Mouse (Mus musculus): ENCODE data around the gene Ebf1.

Ebf1 gene

DNA sequence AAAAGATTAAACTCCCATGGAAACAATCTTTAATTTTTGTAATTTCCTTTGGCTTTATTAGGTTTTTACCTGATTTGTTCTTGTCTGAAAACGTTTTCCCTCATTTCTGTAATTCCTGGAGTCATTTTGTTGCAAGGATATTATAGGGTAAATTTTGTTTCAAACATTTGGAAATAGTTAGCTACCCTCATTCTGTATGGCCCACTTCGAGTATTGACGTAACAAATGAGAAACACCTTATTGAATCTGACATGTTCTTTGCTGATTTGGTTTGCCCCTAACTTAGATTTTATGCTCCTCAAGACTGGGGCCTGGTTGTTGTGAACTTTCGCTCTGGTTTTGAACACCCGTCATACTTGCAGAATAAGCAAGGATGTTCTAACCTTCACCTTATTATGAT lies 120.9 kb downstream of the Ebf1 start:
- no peak for DNase-seq (ENCODE audit: low spot score)

DNA sequence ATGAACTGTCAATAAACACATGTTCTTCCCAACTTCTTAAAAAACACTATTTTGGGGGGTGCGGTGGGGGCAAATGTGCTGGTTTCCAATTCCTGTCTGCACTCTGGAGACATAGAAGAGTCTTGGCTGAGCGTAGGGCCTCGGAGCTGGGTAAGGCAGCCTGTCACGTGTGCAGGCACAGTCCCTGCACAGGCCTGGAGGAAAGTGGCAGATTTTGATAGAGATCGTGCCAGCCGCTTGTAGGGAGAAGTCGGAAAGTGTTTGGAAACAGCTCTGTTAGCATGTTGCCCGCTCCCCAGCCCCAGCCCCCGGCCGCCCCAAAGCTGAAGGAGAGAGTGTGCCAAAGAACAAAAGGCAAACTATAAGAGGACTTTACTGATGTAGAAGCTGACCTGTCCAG lies 121.7 kb downstream of the Ebf1 start:
- no peak for DNase-seq (ENCODE audit: low spot score)

DNA sequence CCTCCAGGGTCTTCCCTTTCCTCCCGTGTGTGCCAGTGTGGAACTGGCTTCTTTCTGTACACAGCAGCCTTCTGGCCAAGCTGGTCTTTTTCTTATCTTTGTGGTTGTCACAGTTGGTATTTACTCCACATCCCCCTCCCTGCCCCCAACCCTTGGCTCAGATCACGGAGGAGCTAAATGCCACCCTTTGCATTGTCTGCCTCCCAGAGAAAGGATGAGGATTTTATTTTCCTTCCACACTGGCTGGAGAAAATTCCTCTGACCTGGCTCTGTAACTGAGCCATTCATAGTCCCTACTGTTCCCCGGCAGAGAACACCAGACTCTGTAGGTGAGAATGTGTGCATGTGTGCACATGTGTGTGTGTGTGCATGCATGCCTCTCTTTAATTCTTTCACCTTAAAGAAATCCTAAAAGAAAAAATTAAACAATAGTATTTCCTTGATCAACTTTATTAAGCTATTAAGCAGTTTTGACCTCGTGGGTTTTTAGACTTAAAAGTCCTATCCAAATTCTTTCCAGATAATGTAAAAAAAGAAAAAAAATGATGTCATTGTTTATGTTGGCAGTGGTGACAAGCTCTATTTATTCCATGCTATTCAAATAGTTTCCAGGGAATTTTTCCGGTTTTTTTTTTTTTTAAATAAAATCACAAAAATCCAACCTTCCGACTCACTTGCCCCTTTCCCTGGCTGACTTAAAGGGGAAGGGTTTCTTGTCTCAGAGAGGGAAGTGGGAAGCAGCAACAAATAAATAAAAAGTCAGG lies 123.3 kb downstream of the Ebf1 start:
- no peak for DNase-seq (ENCODE audit: low spot score)

DNA sequence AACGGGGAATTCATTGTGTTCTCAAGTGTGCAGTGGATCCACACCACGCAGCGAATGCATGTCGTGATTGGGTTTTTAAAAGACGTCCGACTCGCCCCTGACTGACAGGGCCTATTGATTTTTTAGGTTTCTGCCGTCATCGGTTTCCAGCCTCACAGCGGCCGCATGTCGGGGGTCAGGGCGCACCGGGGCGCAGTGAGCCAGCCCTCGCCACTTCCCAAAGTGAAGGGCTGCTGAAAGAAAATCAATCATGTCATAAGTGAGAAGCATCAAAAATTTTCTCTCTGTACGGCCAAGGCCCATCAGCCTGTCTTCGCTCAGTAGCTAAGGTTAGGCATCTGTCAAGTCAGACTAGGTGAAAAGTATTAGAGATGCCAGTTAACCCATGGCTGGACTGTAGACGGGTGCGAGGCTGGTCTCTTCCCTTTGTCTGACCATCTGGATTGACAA lies 124.0 kb downstream of the Ebf1 start:
- no peak for DNase-seq (ENCODE audit: low spot score)

DNA sequence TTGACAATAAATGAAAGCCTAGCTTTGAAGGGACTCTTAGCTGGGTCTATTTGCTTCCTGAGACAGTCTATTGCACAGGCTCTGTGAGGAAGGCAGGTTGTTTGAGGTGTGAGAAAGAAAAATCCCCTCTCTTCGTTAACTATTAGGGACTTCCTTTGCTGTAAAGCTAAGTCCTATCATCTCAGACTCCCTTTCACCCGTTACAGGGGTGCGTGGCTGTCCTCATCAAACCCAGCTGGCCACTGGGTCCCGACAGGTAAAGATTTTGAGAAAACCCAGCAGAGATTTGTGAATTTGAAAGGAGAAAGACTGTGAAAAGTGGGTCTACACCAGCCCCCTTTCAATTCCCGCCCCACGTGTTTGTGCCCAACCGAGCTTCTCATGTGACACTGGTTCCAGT lies 127.3 kb downstream of the Ebf1 start:
- DNase-seq (ENCODE audit: low spot score): no peak

DNA sequence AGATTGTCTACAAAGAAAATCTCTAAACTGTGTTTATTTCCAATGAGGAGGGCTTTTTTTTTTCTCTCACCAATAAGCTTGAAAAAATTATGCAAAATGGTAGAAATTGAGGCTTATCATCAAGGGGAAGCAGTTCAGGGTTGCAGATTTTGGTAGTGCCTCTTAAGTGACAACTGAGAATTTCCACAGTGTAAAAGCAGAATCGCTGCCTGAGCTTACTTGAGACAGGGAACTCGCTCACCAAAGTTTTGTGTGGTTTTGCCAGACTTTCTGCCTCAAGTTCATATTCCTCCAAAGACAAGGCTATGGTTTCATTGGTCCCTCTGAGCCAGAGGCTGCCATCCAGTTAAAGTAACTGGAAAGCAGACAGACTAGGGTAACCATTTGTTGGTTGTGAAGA lies 128.8 kb downstream of the Ebf1 start:
- DNase-seq (ENCODE audit: low spot score): no peak

DNA sequence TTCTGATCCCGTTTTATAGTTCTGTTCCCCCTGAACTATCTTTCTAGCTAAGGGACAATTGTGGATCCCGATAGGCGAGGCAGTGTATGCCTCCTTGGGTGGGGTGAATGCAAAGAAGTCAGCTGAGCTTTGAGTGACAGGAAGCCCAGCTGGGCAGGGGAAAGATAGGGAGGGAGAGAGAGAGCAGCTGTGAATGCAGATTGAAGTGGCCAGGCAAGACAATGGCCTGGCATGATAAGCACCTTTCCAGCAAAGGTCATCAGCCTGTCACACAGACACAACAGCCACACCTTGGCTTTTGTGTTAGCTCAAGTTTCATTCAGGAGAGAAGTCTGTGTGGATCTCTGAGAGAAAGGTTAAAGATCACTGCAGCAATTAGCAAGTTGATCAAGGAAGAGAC lies 129.6 kb downstream of the Ebf1 start:
- no peak for DNase-seq (ENCODE audit: low spot score)

DNA sequence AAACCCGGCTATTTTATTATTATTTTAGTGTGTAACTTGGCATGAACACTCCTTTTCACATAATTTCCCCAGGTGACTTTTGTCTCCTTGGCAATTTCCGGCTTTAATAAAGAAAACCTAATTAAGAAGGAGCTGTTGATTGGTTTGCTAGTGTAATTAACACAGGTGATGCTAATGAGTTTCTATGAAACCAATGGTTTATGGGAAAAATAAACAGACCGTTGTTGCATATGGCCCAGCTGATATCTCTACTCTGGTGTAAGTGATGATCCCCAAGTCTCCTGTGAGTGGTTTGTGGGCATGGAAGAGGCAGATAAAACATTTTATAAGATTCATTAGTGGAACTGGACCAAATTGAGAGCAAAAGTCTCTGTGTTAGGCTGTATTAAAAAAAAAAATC lies 132.2 kb downstream of the Ebf1 start:
- DNase-seq (ENCODE audit: low spot score): no peak

DNA sequence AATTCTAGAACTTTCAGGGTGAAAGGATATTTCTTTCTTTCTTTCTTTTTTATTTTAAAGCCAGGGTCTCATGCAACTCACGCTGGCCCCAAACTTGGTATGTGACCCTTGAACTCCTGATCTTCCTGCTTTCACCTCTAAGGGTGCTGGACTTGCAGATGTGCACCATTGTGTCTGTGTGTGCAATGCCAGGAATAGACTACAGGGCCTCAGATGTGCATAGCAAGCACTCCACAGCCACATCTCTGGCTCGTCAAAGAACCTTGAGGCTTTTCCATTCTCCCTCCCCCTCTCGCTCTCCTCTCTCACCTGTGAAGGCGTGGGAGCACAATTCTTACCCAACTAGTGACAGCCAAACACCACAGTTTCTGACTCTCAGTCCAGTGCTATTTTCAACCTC lies 137.2 kb downstream of the Ebf1 start:
- no peak for DNase-seq (ENCODE audit: low spot score)

DNA sequence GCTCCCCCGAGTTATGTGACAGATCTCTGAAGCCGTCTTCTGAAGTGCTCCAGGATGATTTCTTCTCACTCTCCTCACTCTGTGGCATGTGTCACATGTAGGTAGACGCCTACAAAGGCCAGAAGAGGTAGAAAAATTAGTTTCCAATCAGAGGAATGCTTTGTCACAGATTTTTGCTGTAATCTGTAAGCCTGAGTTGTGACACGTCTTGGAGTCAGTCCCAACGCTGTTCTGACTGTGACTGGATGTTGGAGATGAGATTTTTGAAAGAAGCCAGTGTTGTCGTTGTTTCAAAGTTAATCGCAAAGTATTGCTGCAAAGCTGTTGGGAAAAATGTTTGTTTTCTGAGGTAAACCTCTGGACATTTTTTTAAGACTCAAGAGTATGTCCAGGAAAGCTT lies 139.2 kb downstream of the Ebf1 start:
- no peak for DNase-seq (ENCODE audit: low spot score)

DNA sequence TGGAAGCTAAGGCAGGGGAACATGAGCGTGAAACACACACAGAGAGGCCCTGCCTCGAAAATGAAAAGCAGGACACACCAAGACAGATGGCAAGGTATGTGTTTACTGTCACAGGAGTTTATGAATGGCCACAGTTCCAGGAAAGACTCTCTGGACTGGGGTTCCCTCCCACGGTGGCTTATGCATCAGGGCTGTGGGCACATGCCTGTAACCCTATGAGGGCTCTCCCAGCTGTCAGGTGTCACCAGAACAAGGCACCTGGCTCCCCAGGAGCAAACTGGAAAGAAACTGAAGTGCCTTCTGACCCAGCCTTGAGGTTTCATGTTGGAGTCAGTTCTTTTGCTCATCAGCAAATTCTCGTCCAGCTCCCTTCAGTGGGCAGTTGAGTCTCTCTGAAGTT lies 141.7 kb downstream of the Ebf1 start:
- DNase-seq (ENCODE audit: low spot score): no peak

DNA sequence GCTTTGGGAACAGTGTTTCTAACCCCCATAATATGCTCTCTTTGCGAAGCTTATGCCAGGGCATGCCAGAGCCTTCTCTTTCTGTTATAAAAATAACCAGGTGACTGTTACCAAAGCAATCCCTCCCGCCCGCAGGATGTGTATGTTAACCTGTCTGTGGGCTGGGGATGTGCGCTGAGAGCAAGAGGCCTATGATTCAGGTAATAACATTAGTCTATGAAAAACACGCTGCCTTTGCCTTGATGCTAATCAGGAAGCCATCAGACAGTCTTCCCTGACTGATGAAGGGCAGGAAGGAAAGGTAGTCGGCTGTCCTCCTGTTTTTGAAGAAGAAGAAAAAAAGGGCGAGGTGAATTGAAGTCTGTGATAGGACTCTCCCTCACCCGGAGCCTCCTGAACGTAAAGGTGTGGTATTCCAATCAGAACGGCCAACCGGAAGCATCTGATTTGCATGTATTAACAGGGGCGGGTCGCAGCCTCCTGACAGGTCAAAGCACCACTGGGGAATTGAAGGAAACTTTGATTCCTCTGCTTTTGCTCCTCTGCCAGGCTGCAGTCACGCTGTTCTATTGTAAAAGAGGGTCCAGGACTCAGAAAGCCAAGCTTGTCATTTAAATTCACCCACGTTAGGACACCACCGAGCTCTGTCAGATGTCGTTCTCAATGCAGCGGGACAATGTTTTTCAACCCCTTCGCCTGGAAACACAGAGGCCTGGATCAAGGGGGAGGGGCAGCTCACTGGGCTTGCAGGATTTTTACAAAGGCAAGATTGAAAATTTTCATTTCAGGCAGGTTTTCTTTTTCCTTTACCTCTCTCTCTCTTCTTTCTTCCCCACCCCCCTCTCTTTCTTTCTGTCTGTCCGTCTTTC lies 144.2 kb downstream of the Ebf1 start:
- DNase-seq (ENCODE audit: low spot score): no peak

DNA sequence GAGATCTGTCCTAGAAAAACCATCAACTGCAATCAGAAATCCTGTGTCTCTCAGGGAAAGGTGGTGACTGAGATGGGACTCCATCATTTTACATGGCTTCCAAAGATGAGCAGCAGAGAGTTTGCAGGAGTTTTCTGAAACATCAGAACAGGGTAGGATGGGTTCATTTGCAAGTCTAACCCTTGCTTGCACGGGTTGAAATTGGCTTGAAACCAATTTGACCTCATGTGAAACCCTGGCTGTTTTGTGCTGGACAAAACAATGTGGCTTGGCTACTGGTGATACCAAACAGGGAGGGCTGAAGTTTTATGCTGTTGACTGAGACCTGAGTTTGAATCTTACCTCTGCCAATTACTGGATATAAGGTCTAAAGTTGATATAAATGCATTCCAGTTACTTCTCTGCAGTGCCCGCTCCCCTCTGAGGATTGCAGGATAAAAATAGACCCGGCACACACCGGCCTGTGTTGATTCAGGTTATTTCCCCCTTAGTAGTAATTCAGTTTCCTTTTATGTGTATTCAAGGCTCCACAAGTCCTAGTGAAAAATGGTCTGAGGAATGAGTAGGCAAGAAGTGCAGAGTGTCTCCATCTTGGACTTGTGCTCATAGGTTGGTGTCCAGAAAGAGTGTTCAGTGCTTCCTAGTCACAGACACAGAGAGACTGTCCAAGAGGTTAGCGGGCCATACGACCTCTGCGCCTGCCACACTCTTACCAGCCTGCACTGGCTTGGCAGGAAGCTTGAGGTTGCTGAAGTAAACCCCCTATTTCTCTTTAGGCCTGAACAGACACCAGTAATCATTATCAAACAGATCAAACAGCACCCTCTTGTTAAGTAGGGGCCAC lies 147.1 kb downstream of the Ebf1 start:
- no peak for DNase-seq (ENCODE audit: low spot score)

DNA sequence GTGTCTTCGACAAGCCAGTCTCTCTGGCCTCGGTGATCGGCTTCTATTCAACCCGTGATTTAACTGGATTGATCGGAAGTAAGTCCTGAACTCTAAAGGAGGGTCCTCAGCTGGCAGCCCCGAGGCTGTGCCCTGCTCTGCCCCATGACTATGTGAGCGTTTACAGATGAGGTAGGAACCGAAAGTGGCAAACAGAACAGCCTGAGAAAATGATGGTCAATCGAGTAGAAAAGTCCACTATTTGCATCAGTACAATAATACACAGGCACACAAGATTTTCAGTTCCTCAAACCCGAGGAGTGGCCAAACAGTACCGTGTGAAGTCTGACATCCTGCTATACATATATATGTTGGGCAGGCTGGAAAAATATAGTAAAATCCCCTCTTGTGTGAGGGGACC lies 147.9 kb downstream of the Ebf1 start:
- no peak for DNase-seq (ENCODE audit: low spot score)

DNA sequence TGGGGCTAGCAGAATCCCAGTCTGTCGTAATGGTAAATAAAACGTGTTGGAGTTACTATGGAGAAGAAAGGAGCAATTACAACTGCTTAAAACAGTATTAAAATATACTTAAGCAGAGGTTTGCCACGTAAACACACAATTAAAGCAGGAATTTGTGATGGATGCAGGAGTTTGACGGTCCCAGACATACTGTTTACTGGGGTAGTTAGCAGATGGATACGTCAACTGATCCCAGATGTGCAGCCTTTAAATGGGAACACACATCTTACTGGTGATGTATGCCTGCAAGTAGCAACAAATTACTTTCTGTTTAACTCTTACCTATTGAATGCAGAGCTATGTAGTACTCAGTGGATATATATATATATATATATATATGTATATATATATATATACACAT lies 149.1 kb downstream of the Ebf1 start:
- DNase-seq (ENCODE audit: low spot score): no peak

DNA sequence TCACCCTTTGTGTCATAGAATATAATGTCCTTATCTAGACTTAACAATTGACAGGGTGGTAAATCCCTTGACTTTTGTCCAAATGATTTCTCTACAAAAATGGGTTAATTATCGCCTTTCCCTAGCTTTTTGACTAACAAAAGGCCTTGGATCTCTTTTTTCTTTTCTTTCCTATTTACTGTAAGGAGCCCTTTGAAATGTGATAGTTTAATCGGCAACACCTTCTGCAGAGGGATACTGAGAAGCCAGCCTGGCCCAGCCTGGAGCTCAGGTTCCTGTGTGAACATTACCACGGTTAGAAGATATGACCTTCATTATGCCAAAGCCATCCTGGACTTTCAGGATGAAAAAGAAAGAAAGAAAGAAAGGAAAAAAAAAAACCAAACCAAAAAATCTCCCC lies 150.2 kb downstream of the Ebf1 start:
- no peak for DNase-seq (ENCODE audit: low spot score)

DNA sequence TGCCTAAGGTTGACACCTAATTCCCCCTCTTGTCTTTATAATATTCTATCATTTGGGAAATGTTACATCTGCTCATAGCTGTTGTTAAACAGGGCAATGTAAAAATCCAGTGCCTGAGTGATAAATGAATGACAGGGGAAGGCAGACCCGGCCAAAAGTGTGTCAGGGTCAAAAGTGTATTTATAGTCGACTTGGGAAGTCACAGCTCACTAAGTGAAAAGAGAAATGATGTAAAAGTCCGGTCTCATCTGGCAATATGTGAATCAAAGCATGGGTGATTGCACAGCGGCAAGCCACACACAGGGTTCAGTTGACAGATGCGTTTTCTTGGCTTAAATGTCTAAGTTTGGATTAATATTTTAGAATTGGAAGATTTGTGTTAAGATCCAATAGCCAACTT lies 151.2 kb downstream of the Ebf1 start:
- DNase-seq (ENCODE audit: low spot score): no peak

DNA sequence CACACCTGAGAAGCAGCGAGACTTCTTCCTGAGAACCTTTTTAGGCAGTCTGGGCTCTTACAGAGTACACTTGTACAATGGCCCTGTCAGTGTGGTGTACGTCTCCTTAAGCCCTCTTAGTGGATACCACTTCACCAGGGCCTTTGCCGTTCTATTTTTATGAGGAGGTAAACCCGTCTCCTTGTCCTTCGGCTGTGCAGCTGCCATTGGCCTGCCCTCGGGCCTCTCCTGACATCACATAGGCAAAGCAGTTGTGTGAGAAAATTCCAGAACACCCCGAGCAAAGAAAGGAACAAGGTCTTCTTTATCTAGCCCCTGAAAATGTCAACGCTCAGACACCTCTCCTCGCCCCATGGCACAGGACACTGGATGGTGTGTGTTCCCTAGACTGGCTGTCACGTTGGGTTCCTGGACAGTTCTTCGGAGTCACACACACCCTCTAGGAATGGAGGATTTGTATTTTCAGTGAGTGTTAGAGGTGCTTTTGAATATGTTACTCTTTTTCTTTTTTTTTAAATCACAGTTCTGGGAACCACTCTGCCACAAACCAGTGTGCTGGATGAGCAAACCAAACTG lies 154.0 kb downstream of the Ebf1 start:
- no peak for DNase-seq (ENCODE audit: low spot score)

DNA sequence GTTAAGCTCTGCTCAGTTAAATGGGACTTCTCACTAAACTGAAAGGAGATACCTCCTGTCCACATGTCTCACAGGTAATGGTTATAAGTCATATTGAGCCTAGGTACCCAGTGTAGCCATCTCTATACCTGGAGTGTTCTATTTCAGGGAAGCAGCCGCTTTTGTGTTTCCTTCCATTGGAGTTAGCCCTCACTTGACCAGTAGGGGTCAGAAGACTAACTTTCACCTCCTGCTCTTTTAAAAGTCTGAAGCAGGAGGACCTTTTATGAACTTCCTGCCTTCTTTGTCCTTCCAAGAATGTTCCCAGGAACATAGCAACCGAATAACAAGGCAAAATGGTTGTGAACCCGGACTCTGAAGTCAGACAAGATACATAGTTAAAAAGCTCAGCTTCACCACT lies 157.3 kb downstream of the Ebf1 start:
- no peak for DNase-seq (ENCODE audit: low spot score)

DNA sequence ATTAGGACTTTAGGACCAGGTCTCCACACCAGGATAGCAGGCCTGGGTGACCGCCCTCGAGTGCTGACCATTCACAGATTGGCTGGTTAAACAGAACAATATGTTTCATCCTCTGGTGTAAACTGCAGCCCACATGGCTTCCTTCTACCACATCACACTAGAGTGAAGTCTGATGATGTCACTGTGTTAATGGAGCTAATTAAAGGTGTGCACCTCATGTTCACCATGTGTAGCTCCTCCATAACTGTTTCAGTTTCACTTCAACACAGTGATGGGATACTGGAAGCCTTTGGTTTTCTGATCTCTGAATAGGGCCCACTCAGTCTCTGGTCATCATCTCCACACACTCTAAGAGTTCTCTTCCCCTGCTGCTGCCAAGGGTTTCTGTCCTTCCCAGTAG lies 158.4 kb downstream of the Ebf1 start:
- no peak for DNase-seq (ENCODE audit: low spot score)

DNA sequence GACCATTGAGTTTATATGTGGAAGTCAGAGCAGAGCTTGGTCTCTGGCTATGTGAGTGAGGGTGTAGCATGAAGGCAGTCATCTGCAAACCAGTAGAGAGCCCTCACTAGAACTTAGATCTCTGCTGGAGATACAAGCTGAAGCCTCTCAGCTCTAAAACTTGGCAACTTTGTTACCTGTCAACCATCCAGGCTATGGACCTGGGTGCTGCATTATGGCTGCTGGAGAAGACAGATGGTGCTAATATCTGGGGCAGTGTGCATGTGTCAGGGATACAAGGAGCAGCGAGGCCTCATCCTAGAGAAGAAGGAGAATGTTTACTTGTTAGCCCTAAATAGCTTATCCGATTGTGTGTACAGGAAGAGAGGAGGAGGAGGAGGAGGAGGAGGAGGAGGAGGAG lies 159.4 kb downstream of the Ebf1 start:
- DNase-seq (ENCODE audit: low spot score): no peak

Data from urinary bladder, postnatal 25 days (tissue).